Mouse (Mus musculus) left cerebral cortex, postnatal 4 days (tissue): ENCODE measurements at regions not wholly inside any gene's neighbourhood (a gene's known extent, or its start where the extent isn't known, plus 50 kb on each side); places are given as distances from the start of the nearest gene placed in this dataset.

Experiments
- DNase-seq: peaks from one replicate; pipeline ENCODE4 v3.0.0-alpha.2; 2022
- intact Hi-C: fragments of 180-260 bp; cut with DNase I; formaldehyde crosslinking; loops from one replicate; pipeline ENCODE4 v1.15.1; 2025

- intact Hi-C loops: no loop called here
- no peak for DNase-seq
These were observed 302.5 kb upstream of the Hs6st1 start for GRCm38 (mm10) chr1:35765692-35766091.

GRCm38 (mm10) chr1:35766271-35766670, 301.9 kb upstream of the Hs6st1 start:
- no peak for DNase-seq
- intact Hi-C loops: no loop called here

GRCm38 (mm10) chr1:35772567-35772966, 295.6 kb upstream of the Hs6st1 start:
- no peak for DNase-seq
- intact Hi-C loops: no loop called here

GRCm38 (mm10) chr1:35774566-35774965, 293.6 kb upstream of the Hs6st1 start:
- DNase-seq: no peak
- intact Hi-C loops: no loop called here

- intact Hi-C loops: no loop called here
- DNase-seq: no peak
These were observed 285.5 kb upstream of the Hs6st1 start for GRCm38 (mm10) chr1:35782668-35783067.

- no peak for DNase-seq
- intact Hi-C loops: no loop called here
These were observed 284.8 kb upstream of the Hs6st1 start for GRCm38 (mm10) chr1:35783427-35783826.

GRCm38 (mm10) chr1:35786241-35786640, 282.0 kb upstream of the Hs6st1 start:
- intact Hi-C loops: no loop called here
- DNase-seq: no peak

GRCm38 (mm10) chr1:35786668-35787213, 281.5 kb upstream of the Hs6st1 start:
- intact Hi-C loops: no loop called here
- no peak for DNase-seq

- intact Hi-C loops: no loop called here
- DNase-seq: no peak
These were observed 271.1 kb upstream of the Hs6st1 start for GRCm38 (mm10) chr1:35797064-35797463.

- no peak for DNase-seq
- intact Hi-C loops: no loop called here
These were observed 270.7 kb upstream of the Hs6st1 start for GRCm38 (mm10) chr1:35797526-35797925.

- no peak for DNase-seq
- intact Hi-C loops: no loop called here
These were observed 262.7 kb upstream of the Hs6st1 start for GRCm38 (mm10) chr1:35805546-35805945.

- intact Hi-C loops: no loop called here
- DNase-seq: no peak
These were observed 261.9 kb upstream of the Hs6st1 start for GRCm38 (mm10) chr1:35806329-35806728.

- no peak for DNase-seq
- intact Hi-C loops: no loop called here
These were observed 261.5 kb upstream of the Hs6st1 start for GRCm38 (mm10) chr1:35806731-35807130.

- DNase-seq: no peak
- intact Hi-C loops: no loop called here
These were observed 259.3 kb upstream of the Hs6st1 start for GRCm38 (mm10) chr1:35808894-35809293.

GRCm38 (mm10) chr1:35809341-35809740, 258.9 kb upstream of the Hs6st1 start:
- intact Hi-C loops: no loop called here
- no peak for DNase-seq

- DNase-seq: no peak
- intact Hi-C loops: no loop called here
These were observed 257.4 kb upstream of the Hs6st1 start for GRCm38 (mm10) chr1:35810571-35811342.

GRCm38 (mm10) chr1:35811380-35811779, 256.8 kb upstream of the Hs6st1 start:
- intact Hi-C loops: no loop called here
- DNase-seq: peak; percentile 88

GRCm38 (mm10) chr1:35811795-35812194, 256.4 kb upstream of the Hs6st1 start:
- DNase-seq: no peak
- intact Hi-C loops: no loop called here

GRCm38 (mm10) chr1:35813625-35814024, 254.6 kb upstream of the Hs6st1 start:
- no peak for DNase-seq
- intact Hi-C loops: no loop called here

- no peak for DNase-seq
- intact Hi-C loops: no loop called here
These were observed 254.0 kb upstream of the Hs6st1 start for GRCm38 (mm10) chr1:35814207-35814606.

GRCm38 (mm10) chr1:35814751-35815150, 253.4 kb upstream of the Hs6st1 start:
- no peak for DNase-seq
- intact Hi-C loops: no loop called here

GRCm38 (mm10) chr1:35821791-35822190, 246.4 kb upstream of the Hs6st1 start:
- intact Hi-C loops: no loop called here
- DNase-seq: no peak
